ENCODE assay signal across 8 mouse cellular contexts in genomic region chr10:80330084-80330483, GRCm38 (mm10). TPM values are rescaled to one million over a fixed set of nuclear protein-coding genes. Genes with fewer than 3 reads are reported as not detected.
DNase-seq lines count a peak whose midpoint lies in the region; ATAC-seq lines count a peak whose summit lies in the region.

No protein-coding gene starts in this region.

- peaks cover 17% of the 10 kb centered on the region for H3K4me1 ChIP-seq in kidney, embryonic 16.5 days (ENCODE audit: insufficient read depth, low read length)
- peaks cover 42% of the 10 kb centered on the region for H3K4me1 ChIP-seq in embryonic facial prominence, embryonic 10.5 days
- peaks cover 12% of the 10 kb centered on the region for H3K4me1 ChIP-seq in hindbrain, embryonic 15.5 days (replicated peaks)
- H3K4me1 ChIP-seq in midbrain, embryonic 16.5 days (ENCODE audit: control insufficient read depth, insufficient read depth, low read length) = peaks cover 8% of the 10 kb centered on the region; the same call in 1 of the 2 replicates

- no peaks in the 10 kb centered on the region for H3K9me3 ChIP-seq in kidney, embryonic 16.5 days (ENCODE audit: low read length)
- H3K9me3 ChIP-seq in embryonic facial prominence, embryonic 10.5 days = no peaks in the 10 kb centered on the region
- no peaks in the 10 kb centered on the region for H3K9me3 ChIP-seq in hindbrain, embryonic 15.5 days
- H3K9me3 ChIP-seq in midbrain, embryonic 16.5 days (replicated peaks; ENCODE audit: control insufficient read depth, low read length, poor library complexity, severe bottlenecking) = no peaks in the 10 kb centered on the region

- peak overlapping the region; percentile 69 for H3K9ac ChIP-seq in kidney, embryonic 16.5 days (replicated peaks; ENCODE audit: low read length)
- peak overlapping the region; percentile 45 for H3K9ac ChIP-seq in hindbrain, embryonic 15.5 days
- H3K9ac ChIP-seq in midbrain, embryonic 16.5 days (ENCODE audit: low read depth, low read length) = peak overlapping the region; percentile 51

- H3K4me3 ChIP-seq in kidney, embryonic 16.5 days (ENCODE audit: low read length) = peak overlapping the region; percentile 59
- H3K4me3 ChIP-seq in embryonic facial prominence, embryonic 10.5 days = peak overlapping the region; percentile 65
- H3K4me3 ChIP-seq in hindbrain, embryonic 15.5 days = peak overlapping the region; percentile 50
- H3K4me3 ChIP-seq in midbrain, embryonic 16.5 days (ENCODE audit: low read depth, low read length) = peak overlapping the region; percentile 40

- 0 out of 2 replicates have a peak overlapping the region, but pooled peaks have one; percentile 17 for H3K27ac ChIP-seq in kidney, embryonic 16.5 days (ENCODE audit: low read length)
- peak overlapping the region; percentile 71 for H3K27ac ChIP-seq in embryonic facial prominence, embryonic 10.5 days (replicated peaks)
- no peak overlapping the region for H3K27ac ChIP-seq in hindbrain, embryonic 15.5 days (replicated peaks)
- no peak overlapping the region for H3K27ac ChIP-seq in midbrain, embryonic 16.5 days (ENCODE audit: low read length)

- H3K36me3 ChIP-seq in kidney, embryonic 16.5 days (ENCODE audit: insufficient read depth, low read length) = no peaks in the 10 kb centered on the region
- 0 out of 2 replicates have a peak, but pooled peaks cover 1% of the 10 kb centered on the region for H3K36me3 ChIP-seq in embryonic facial prominence, embryonic 10.5 days (replicated peaks)
- no peaks in the 10 kb centered on the region for H3K36me3 ChIP-seq in hindbrain, embryonic 15.5 days
- no peaks in the 10 kb centered on the region for H3K36me3 ChIP-seq in midbrain, embryonic 16.5 days (ENCODE audit: control insufficient read depth, insufficient read depth, low read length)

- peak overlapping the region; percentile 97 for H3K4me2 ChIP-seq in kidney, embryonic 16.5 days (replicated peaks; ENCODE audit: low read depth, low read length)
- peak overlapping the region; percentile 91 for H3K4me2 ChIP-seq in hindbrain, embryonic 15.5 days
- H3K4me2 ChIP-seq in midbrain, embryonic 16.5 days (ENCODE audit: low read length) = peak overlapping the region; percentile 79

- 2% methylated on average over 41 of the region's 41 CpGs for WGBS in kidney, embryonic 16.5 days
- WGBS in embryonic facial prominence, embryonic 10.5 days = 1% methylated on average over 41 of the region's 41 CpGs
- WGBS in hindbrain, embryonic 15.5 days = 3% methylated on average over 37 of the region's 41 CpGs
- 2% methylated on average over 36 of the region's 41 CpGs for WGBS in midbrain, embryonic 16.5 days

- no peak for ATAC-seq in kidney, embryonic 16.5 days (ENCODE audit: low FRiP score, low TSS enrichment)
- ATAC-seq in hindbrain, embryonic 15.5 days (ENCODE audit: low FRiP score, low read depth) = no peak
- no peak; the same call in 1 of the 2 replicates for ATAC-seq in midbrain, embryonic 16.5 days

- DNase-seq in kidney, postnatal 25 days = no peak
- DNase-seq in embryonic facial prominence, embryonic 10.5 days (ENCODE audit: low spot score) = no peak
- DNase-seq in natural killer cell, adult 2 months (ENCODE audit: low spot score in 2 of 2) = no peak
- no peak for DNase-seq in right cerebral cortex, postnatal 14 days
- no peak for DNase-seq in adrenal gland, postnatal 25 days

- no peaks in the 10 kb centered on the region; the same call in 1 of the 2 replicates for H3K27me3 ChIP-seq in kidney, embryonic 16.5 days (ENCODE audit: insufficient read depth, low read length)
- H3K27me3 ChIP-seq in embryonic facial prominence, embryonic 10.5 days (replicated peaks; ENCODE audit: low read depth, poor library complexity, severe bottlenecking) = peaks cover 74% of the 10 kb centered on the region
- H3K27me3 ChIP-seq in hindbrain, embryonic 15.5 days = no peaks in the 10 kb centered on the region
- H3K27me3 ChIP-seq in midbrain, embryonic 16.5 days (ENCODE audit: control insufficient read depth, insufficient read depth, low read depth, low read length) = no peaks in the 10 kb centered on the region; the same call in 1 of the 2 replicates

RNA-seq across cellular contexts. Expression of gene Reep6, which starts 0.3 kb away (rescaled TPM):
- polyA plus RNA-seq in kidney, embryonic 16.5 days (2015; fragmentation: Nextera tagmentation; extraction: Ambion mirVana) = 11.0 and 11.5 TPM in 2 replicates
- 6.6 TPM in 2 replicates for polyA plus RNA-seq in embryonic facial prominence, embryonic 10.5 days (2016; fragmentation: Nextera tagmentation; extraction: Ambion mirVana)
- polyA plus RNA-seq in hindbrain, embryonic 15.5 days (2015; fragmentation: Nextera tagmentation; extraction: Ambion mirVana) = 5.7 and 7.1 TPM in 2 replicates
- polyA plus RNA-seq in midbrain, embryonic 16.5 days (2015; fragmentation: Nextera tagmentation; extraction: Ambion mirVana) = 6.0 and 8.6 TPM in 2 replicates
- total RNA-seq in adrenal gland, postnatal 25 days (2021) = 8.0 and 12.8 TPM in 2 replicates

RNA-seq across cellular contexts. Expression of gene Pcsk4, which starts 0.8 kb away (rescaled TPM):
- polyA plus RNA-seq in kidney, embryonic 16.5 days (2015; fragmentation: Nextera tagmentation; extraction: Ambion mirVana) = 8.6 and 8.8 TPM in 2 replicates
- 5.0 and 5.5 TPM in 2 replicates for polyA plus RNA-seq in embryonic facial prominence, embryonic 10.5 days (2016; fragmentation: Nextera tagmentation; extraction: Ambion mirVana)
- 6.1 and 6.7 TPM in 2 replicates for polyA plus RNA-seq in hindbrain, embryonic 15.5 days (2015; fragmentation: Nextera tagmentation; extraction: Ambion mirVana)
- polyA plus RNA-seq in midbrain, embryonic 16.5 days (2015; fragmentation: Nextera tagmentation; extraction: Ambion mirVana) = 5.6 and 6.5 TPM in 2 replicates
- total RNA-seq in adrenal gland, postnatal 25 days (2021) = 3.0 and 4.3 TPM in 2 replicates

RNA-seq across cellular contexts. Expression of gene 2310011J03Rik, which starts 9.7 kb away (rescaled TPM):
- 52.9 and 54.8 TPM in 2 replicates for polyA plus RNA-seq in kidney, embryonic 16.5 days (2015; fragmentation: Nextera tagmentation; extraction: Ambion mirVana)
- polyA plus RNA-seq in embryonic facial prominence, embryonic 10.5 days (2016; fragmentation: Nextera tagmentation; extraction: Ambion mirVana) = 53.7 and 56.2 TPM in 2 replicates
- 29.8 and 30.1 TPM in 2 replicates for polyA plus RNA-seq in hindbrain, embryonic 15.5 days (2015; fragmentation: Nextera tagmentation; extraction: Ambion mirVana)
- polyA plus RNA-seq in midbrain, embryonic 16.5 days (2015; fragmentation: Nextera tagmentation; extraction: Ambion mirVana) = 21.9 and 26.7 TPM in 2 replicates
- 31.7 and 33.5 TPM in 2 replicates for total RNA-seq in adrenal gland, postnatal 25 days (2021)

RNA-seq across cellular contexts. Expression of gene Adamtsl5, which starts 18.1 kb away (rescaled TPM):
- polyA plus RNA-seq in kidney, embryonic 16.5 days (2015; fragmentation: Nextera tagmentation; extraction: Ambion mirVana) = 4.8 and 5.4 TPM in 2 replicates
- polyA plus RNA-seq in embryonic facial prominence, embryonic 10.5 days (2016; fragmentation: Nextera tagmentation; extraction: Ambion mirVana) = 0.65 and 0.88 TPM in 2 replicates
- 0.76 and 1.2 TPM in 2 replicates for polyA plus RNA-seq in hindbrain, embryonic 15.5 days (2015; fragmentation: Nextera tagmentation; extraction: Ambion mirVana)
- polyA plus RNA-seq in midbrain, embryonic 16.5 days (2015; fragmentation: Nextera tagmentation; extraction: Ambion mirVana) = 0.38 and 0.40 TPM in 2 replicates
- 8.9 and 10.4 TPM in 2 replicates for total RNA-seq in adrenal gland, postnatal 25 days (2021)

RNA-seq across cellular contexts. Expression of gene Plk5, which starts 26.2 kb away (rescaled TPM):
- 0.97 and 1.2 TPM in 2 replicates for polyA plus RNA-seq in kidney, embryonic 16.5 days (2015; fragmentation: Nextera tagmentation; extraction: Ambion mirVana)
- 0.37 and 0.43 TPM in 2 replicates for polyA plus RNA-seq in embryonic facial prominence, embryonic 10.5 days (2016; fragmentation: Nextera tagmentation; extraction: Ambion mirVana)
- polyA plus RNA-seq in hindbrain, embryonic 15.5 days (2015; fragmentation: Nextera tagmentation; extraction: Ambion mirVana) = 6.1 and 6.4 TPM in 2 replicates
- 9.6 and 11.0 TPM in 2 replicates for polyA plus RNA-seq in midbrain, embryonic 16.5 days (2015; fragmentation: Nextera tagmentation; extraction: Ambion mirVana)
- 0.15 TPM in 1 of 2 replicates, not detected in the other for total RNA-seq in adrenal gland, postnatal 25 days (2021)

Comparison
In these comparisons a context has a peak if more than half of its experiments do, and no peak if none do; other contexts are left out.
1. H3K27ac ChIP-seq: peak in kidney, embryonic 16.5 days (single experiment) and embryonic facial prominence, embryonic 10.5 days (single experiment); none in hindbrain, embryonic 15.5 days (single experiment) and midbrain, embryonic 16.5 days (single experiment).
2. Peak in every context shown above with its lines, with median percentiles within 50 percentile points of each other: H3K4me2 ChIP-seq, H3K4me3 ChIP-seq and H3K9ac ChIP-seq.